Mouse (Mus musculus) kidney, postnatal 0 days (tissue): ENCODE measurements at regions not wholly inside any gene's neighbourhood (a gene's known extent, or its start where the extent isn't known, plus 50 kb on each side); places are given as distances from the start of the nearest gene placed in this dataset.

Source experiments
- ATAC-seq: fragments of 200-750 bp; cut with Nextera tagmentation; replicated peaks from 2 replicates; pipeline ENCODE4 v1.8.0; 2017; ENCODE audit warnings: low read depth, moderate number of reproducible peaks, moderate TSS enrichment, moderate library complexity; ENCODE audit not compliant: low FRiP score
- DNase-seq: peaks from one replicate; pipeline ENCODE4 v3.0.0-alpha.2; 2016; ENCODE audit warnings: low spot score
- H3K27ac ChIP-seq: fragments of 300-500 bp; sonication (generic); 2 replicates; pipeline ENCODE4 v1.5.1; 2014; ENCODE audit warnings: mild to moderate bottlenecking
- H3K27me3 ChIP-seq: fragments of 300-500 bp; sonication (generic); 2 replicates; pipeline ENCODE4 v1.6.1; 2014; ENCODE audit warnings: low read length, mixed read lengths; ENCODE audit not compliant: insufficient read depth
- H3K36me3 ChIP-seq: fragments of 300-500 bp; sonication (generic); 2 replicates; pipeline ENCODE4 v1.6.1; 2014; ENCODE audit warnings: low read length, mixed read lengths; ENCODE audit not compliant: insufficient read depth
- H3K4me1 ChIP-seq: fragments of 300-500 bp; sonication (generic); replicated peaks from 2 replicates; pipeline ENCODE4 v1.6.1; 2014; ENCODE audit warnings: antibody characterized with exemption, low read length, mixed read lengths; ENCODE audit not compliant: insufficient read depth
- H3K4me2 ChIP-seq: fragments of 300-500 bp; sonication (generic); 2 replicates; pipeline ENCODE4 v1.6.1; 2014; ENCODE audit warnings: mild to moderate bottlenecking, low read length, moderate library complexity, mixed read lengths
- H3K4me3 ChIP-seq: fragments of 300-500 bp; sonication (generic); replicated peaks from 2 replicates; pipeline ENCODE4 v1.5.1; 2014; ENCODE audit warnings: low read depth, low read length
- H3K9ac ChIP-seq: fragments of 300-500 bp; sonication (generic); 2 replicates; pipeline ENCODE4 v1.6.1; 2014; ENCODE audit warnings: low read depth, low read length
- H3K9me3 ChIP-seq: fragments of 300-500 bp; sonication (generic); replicated peaks from 2 replicates; pipeline ENCODE4 v1.6.1; 2016; ENCODE audit warnings: low read length, inconsistent platforms, mixed read lengths
- CTCF ChIP-seq: IDR thresholded peaks from 2 replicates; pipeline ENCODE4 v1.5.1; 2016; ENCODE audit warnings: antibody characterized with exemption, low read depth, mild to moderate bottlenecking, moderate library complexity
- WGBS: fragments of 180-500 bp; shearing (Covaris S2); extraction: QIAGEN DNeasy Blood & Tissue Kit; methylation state at CpG from one replicate; pipeline ENCODE4 v1.1.7; 2014; 5-methylcytosine and 5-hydroxymethylcytosine counted together

GRCm38 (mm10) chr6:147784854-147785253 is 262.2 kb upstream of the Far2 start:
- no peaks in the 10 kb centered on the region for H3K9me3 ChIP-seq
- no peak for ATAC-seq
- DNase-seq = no peak
- 87% methylated on average over 6 of the region's 6 CpGs for WGBS
- TF ChIP-seq CTCF = no peak
- H3K36me3 ChIP-seq = no peaks in the 10 kb centered on the region
- no peaks in the 10 kb centered on the region for H3K27me3 ChIP-seq
- no peak overlapping the region for H3K27ac ChIP-seq
- H3K4me3 ChIP-seq = no peak overlapping the region
- no peak overlapping the region for H3K4me2 ChIP-seq
- no peaks in the 10 kb centered on the region for H3K4me1 ChIP-seq
- no peak overlapping the region for H3K9ac ChIP-seq

GRCm38 (mm10) chr6:147788095-147788494 is 259.0 kb upstream of the Far2 start:
- WGBS = 83% methylated on average over 2 of the region's 2 CpGs

GRCm38 (mm10) chr6:147789112-147789511 is 257.9 kb upstream of the Far2 start:
- Histone ChIP-seq H3K9me3 (no peaks in the 10 kb centered on the region), H3K4me1 (no peaks in the 10 kb centered on the region), H3K27ac (no peak overlapping the region), H3K4me3 (no peak overlapping the region), H3K36me3 (no peaks in the 10 kb centered on the region), H3K27me3 (no peaks in the 10 kb centered on the region), H3K4me2 (no peak overlapping the region), H3K9ac (no peak overlapping the region)
- 71% methylated on average over 6 of the region's 6 CpGs for WGBS
- no peak for ATAC-seq
- DNase-seq = no peak
- TF ChIP-seq CTCF = no peak

More at GRCm38 (mm10) chr6:147788095-147788494, 259.0 kb upstream of the Far2 start:
- no peak overlapping the region for H3K4me2 ChIP-seq
- ATAC-seq (no peak), DNase-seq (no peak)
- TF ChIP-seq CTCF = no peak
- no peaks in the 10 kb centered on the region for H3K4me1 ChIP-seq
- no peak overlapping the region for H3K27ac ChIP-seq
- H3K4me3 ChIP-seq = no peak overlapping the region
- no peaks in the 10 kb centered on the region for H3K36me3 ChIP-seq
- H3K27me3 ChIP-seq = no peaks in the 10 kb centered on the region
- H3K9me3 ChIP-seq = no peaks in the 10 kb centered on the region
- H3K9ac ChIP-seq = no peak overlapping the region

GRCm38 (mm10) chr6:147793811-147794210 is 253.2 kb upstream of the Far2 start:
- H3K27ac ChIP-seq = no peak overlapping the region
- no peaks in the 10 kb centered on the region for H3K36me3 ChIP-seq
- no peak overlapping the region for H3K4me2 ChIP-seq
- DNase-seq (no peak), ATAC-seq (no peak)
- H3K9me3 ChIP-seq = no peaks in the 10 kb centered on the region
- no peak overlapping the region for H3K9ac ChIP-seq
- no peaks in the 10 kb centered on the region for H3K4me1 ChIP-seq
- H3K27me3 ChIP-seq = no peaks in the 10 kb centered on the region
- 56% methylated on average over 3 of the region's 3 CpGs for WGBS
- no peak overlapping the region for H3K4me3 ChIP-seq
- no peak for TF ChIP-seq CTCF

- 82% methylated on average over 4 of the region's 4 CpGs for WGBS
- no peak overlapping the region for H3K9ac ChIP-seq
- no peaks in the 10 kb centered on the region for H3K27me3 ChIP-seq
- DNase-seq (no peak), ATAC-seq (no peak)
- H3K4me2 ChIP-seq = no peak overlapping the region
- no peaks in the 10 kb centered on the region for H3K36me3 ChIP-seq
- no peak for TF ChIP-seq CTCF
- no peak overlapping the region for H3K4me3 ChIP-seq
- H3K9me3 ChIP-seq = no peaks in the 10 kb centered on the region
- no peak overlapping the region for H3K27ac ChIP-seq
- no peaks in the 10 kb centered on the region for H3K4me1 ChIP-seq
These were observed 252.7 kb upstream of the Far2 start for GRCm38 (mm10) chr6:147794351-147794750.

GRCm38 (mm10) chr6:147799009-147799727 is 247.9 kb upstream of the Far2 start:
- Histone ChIP-seq H3K4me3 (no peak overlapping the region), H3K36me3 (no peaks in the 10 kb centered on the region), H3K27me3 (no peaks in the 10 kb centered on the region), H3K9ac (no peak overlapping the region), H3K4me1 (no peaks in the 10 kb centered on the region), H3K27ac (no peak overlapping the region), H3K4me2 (no peak overlapping the region), H3K9me3 (no peaks in the 10 kb centered on the region)
- DNase-seq (no peak), ATAC-seq (no peak)
- TF ChIP-seq CTCF = no peak
- WGBS = 67% methylated on average over 9 of the region's 9 CpGs

GRCm38 (mm10) chr6:147799861-147800260 is 247.2 kb upstream of the Far2 start:
- H3K9me3 ChIP-seq = no peaks in the 10 kb centered on the region
- H3K27ac ChIP-seq = no peak overlapping the region
- H3K27me3 ChIP-seq = no peaks in the 10 kb centered on the region
- no peak for TF ChIP-seq CTCF
- H3K36me3 ChIP-seq = no peaks in the 10 kb centered on the region
- DNase-seq (no peak), ATAC-seq (no peak)
- no peak overlapping the region for H3K4me2 ChIP-seq
- H3K4me1 ChIP-seq = no peaks in the 10 kb centered on the region
- no peak overlapping the region for H3K9ac ChIP-seq
- WGBS = 86% methylated on average over 6 of the region's 6 CpGs
- no peak overlapping the region for H3K4me3 ChIP-seq
